Mouse (Mus musculus): ENCODE data around the gene BC048403. TPM values are rescaled to one million over a fixed set of nuclear protein-coding genes. Genes with fewer than 3 reads are reported as not detected.
A peak's percentile ranks its signal among the peaks of the same experiment; 100 is the strongest.
"Not testable (repeated sequence)": the region's sequence is repeated elsewhere in the genome, so short reads cannot be mapped to it uniquely, and the experiment has no call there.

The BC048403 gene
- polyA plus RNA-seq, 1 experiment from 2014 or later = 3.4 TPM

DNA sequence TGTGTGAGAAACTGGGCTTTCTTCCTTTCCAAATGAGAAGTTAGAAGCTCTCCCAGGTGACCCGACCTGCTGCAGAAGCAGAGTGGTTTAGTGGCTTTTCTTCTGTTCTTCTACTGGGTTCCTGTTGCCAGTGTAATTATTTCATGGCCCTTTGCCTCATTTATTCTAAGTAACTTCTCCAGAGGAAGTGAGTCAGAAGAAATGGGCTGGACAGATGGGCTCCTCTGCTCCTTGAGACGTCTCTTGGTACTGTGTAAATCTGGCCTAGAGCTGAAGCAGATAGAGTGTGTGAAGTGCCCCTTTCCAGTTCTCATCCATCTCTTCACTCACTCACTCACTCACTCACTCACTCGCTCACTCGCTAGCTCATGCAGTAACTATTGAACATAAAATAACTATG, 16.9 kb downstream of the BC048403 start:
- ATAC-seq (ENCODE audit: insufficient read depth) = no peak
- no peak for DNase-seq
- Histone ChIP-seq H3K4me2 (no peak overlapping the region), H3K9me3 (ENCODE audit: low read depth, low read length) (no peaks in the 10 kb centered on the region), H3K27me3 (ENCODE audit: insufficient read depth, low read length) (no peaks in the 10 kb centered on the region), H3K27ac (ENCODE audit: low read depth) (no peak overlapping the region), H3K4me3 (ENCODE audit: low read depth, low read length) (no peak overlapping the region), H3K9ac (no peak overlapping the region), H3K36me3 (ENCODE audit: insufficient read depth) (no peaks in the 10 kb centered on the region), H3K4me1 (ENCODE audit: insufficient read depth) (0 out of 2 replicates have a peak, but pooled peaks cover 3% of the 10 kb centered on the region)
- TF ChIP-seq CTCF (IDR thresholded peaks at IDR 0.05; ENCODE audit: low read depth) = no peak
- 57% methylated on average over 4 of the region's 4 CpGs for WGBS

- ATAC-seq (ENCODE audit: insufficient read depth) (no peak), DNase-seq (peak; percentile 26)
- Histone ChIP-seq H3K27me3 (ENCODE audit: insufficient read depth, low read length) (no peaks in the 10 kb centered on the region), H3K4me2 (no peak overlapping the region), H3K36me3 (ENCODE audit: insufficient read depth) (no peaks in the 10 kb centered on the region), H3K9me3 (ENCODE audit: low read depth, low read length) (no peaks in the 10 kb centered on the region), H3K4me3 (ENCODE audit: low read depth, low read length) (no peak overlapping the region), H3K4me1 (ENCODE audit: insufficient read depth) (0 out of 2 replicates have a peak, but pooled peaks cover 3% of the 10 kb centered on the region), H3K9ac (no peak overlapping the region), H3K27ac (ENCODE audit: low read depth) (no peak overlapping the region)
- peak; percentile 35; the same call in 1 of the 2 replicates for TF ChIP-seq CTCF (IDR thresholded peaks at IDR 0.05; ENCODE audit: low read depth)
- 46% methylated on average over 8 of the region's 8 CpGs for WGBS
Observed at GRCm38 (mm10) chr10:121759095-121759494, 19.4 kb downstream of the BC048403 start.

DNA sequence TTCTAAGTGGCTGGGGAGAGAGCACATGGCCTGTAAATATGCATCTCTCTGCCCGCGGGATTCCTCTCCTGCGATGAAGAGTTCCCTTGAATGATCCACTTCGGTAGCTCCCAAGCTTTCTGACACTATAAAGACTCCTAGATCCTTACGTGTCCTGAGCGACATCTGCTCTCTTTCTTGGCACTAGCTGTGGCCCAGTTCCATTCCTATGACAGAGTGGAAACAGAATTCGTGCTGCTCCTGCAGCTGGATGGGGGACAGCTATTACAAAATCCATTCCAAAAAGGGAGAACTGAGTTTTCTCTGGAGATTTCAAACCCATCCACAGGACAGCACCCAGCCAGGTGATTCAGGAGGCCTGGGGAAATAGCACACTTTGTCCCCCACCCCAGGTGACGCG, 22.4 kb downstream of the BC048403 start:
- H3K9ac ChIP-seq = no peak overlapping the region
- H3K4me2 ChIP-seq = no peak overlapping the region
- no peaks in the 10 kb centered on the region for H3K36me3 ChIP-seq (ENCODE audit: insufficient read depth)
- no peaks in the 10 kb centered on the region for H3K4me1 ChIP-seq (ENCODE audit: insufficient read depth)
- H3K27ac ChIP-seq (ENCODE audit: low read depth) = no peak overlapping the region
- H3K4me3 ChIP-seq (ENCODE audit: low read depth, low read length) = no peak overlapping the region
- WGBS = 81% methylated on average over 9 of the region's 9 CpGs
- H3K27me3 ChIP-seq (ENCODE audit: insufficient read depth, low read length) = no peaks in the 10 kb centered on the region
- DNase-seq (no peak), ATAC-seq (ENCODE audit: insufficient read depth) (no peak)
- TF ChIP-seq CTCF (IDR thresholded peaks at IDR 0.05; ENCODE audit: low read depth) = no peak
- no peaks in the 10 kb centered on the region for H3K9me3 ChIP-seq (ENCODE audit: low read depth, low read length)

- no peak overlapping the region for H3K4me2 ChIP-seq
- no peaks in the 10 kb centered on the region for H3K4me1 ChIP-seq (ENCODE audit: insufficient read depth)
- no peaks in the 10 kb centered on the region for H3K27me3 ChIP-seq (ENCODE audit: insufficient read depth, low read length)
- ATAC-seq (ENCODE audit: insufficient read depth) (no peak), DNase-seq (no peak)
- H3K27ac ChIP-seq (ENCODE audit: low read depth) = no peak overlapping the region
- no peaks in the 10 kb centered on the region for H3K36me3 ChIP-seq (ENCODE audit: insufficient read depth)
- no peak overlapping the region for H3K9ac ChIP-seq
- no peak overlapping the region for H3K4me3 ChIP-seq (ENCODE audit: low read depth, low read length)
- TF ChIP-seq CTCF (IDR thresholded peaks at IDR 0.05; ENCODE audit: low read depth) = no peak
- WGBS = 69% methylated on average over 11 of the region's 13 CpGs
- H3K9me3 ChIP-seq (ENCODE audit: low read depth, low read length) = no peaks in the 10 kb centered on the region
Observed at GRCm38 (mm10) chr10:121763191-121763590, 23.5 kb downstream of the BC048403 start.

GRCm38 (mm10) chr10:121764469-121765173, 24.9 kb downstream of the BC048403 start:
- Histone ChIP-seq H3K4me1 (ENCODE audit: insufficient read depth) (no peaks in the 10 kb centered on the region), H3K36me3 (ENCODE audit: insufficient read depth) (no peaks in the 10 kb centered on the region), H3K9ac (no peak overlapping the region), H3K4me3 (ENCODE audit: low read depth, low read length) (no peak overlapping the region), H3K9me3 (ENCODE audit: low read depth, low read length) (no peaks in the 10 kb centered on the region), H3K4me2 (no peak overlapping the region), H3K27ac (ENCODE audit: low read depth) (no peak overlapping the region), H3K27me3 (ENCODE audit: insufficient read depth, low read length) (no peaks in the 10 kb centered on the region)
- DNase-seq (no peak), ATAC-seq (ENCODE audit: insufficient read depth) (no peak)
- WGBS = 80% methylated on average over 13 of the region's 13 CpGs
- TF ChIP-seq CTCF (IDR thresholded peaks at IDR 0.05; ENCODE audit: low read depth) = peak; percentile 27; the same call in 1 of the 2 replicates

GRCm38 (mm10) chr10:121765174-121766057, 25.7 kb downstream of the BC048403 start:
- DNase-seq (no peak), ATAC-seq (ENCODE audit: insufficient read depth) (no peak)
- Histone ChIP-seq H3K27ac (ENCODE audit: low read depth) (no peak overlapping the region), H3K4me3 (ENCODE audit: low read depth, low read length) (no peak overlapping the region), H3K9me3 (ENCODE audit: low read depth, low read length) (no peaks in the 10 kb centered on the region), H3K4me1 (ENCODE audit: insufficient read depth) (no peaks in the 10 kb centered on the region), H3K4me2 (no peak overlapping the region), H3K27me3 (ENCODE audit: insufficient read depth, low read length) (no peaks in the 10 kb centered on the region), H3K9ac (no peak overlapping the region), H3K36me3 (ENCODE audit: insufficient read depth) (no peaks in the 10 kb centered on the region)
- whole genome bisulfite sequencing = 67% methylated on average over 10 of the region's 10 CpGs
- TF ChIP-seq CTCF (IDR thresholded peaks at IDR 0.05; ENCODE audit: low read depth) = no peak

DNA sequence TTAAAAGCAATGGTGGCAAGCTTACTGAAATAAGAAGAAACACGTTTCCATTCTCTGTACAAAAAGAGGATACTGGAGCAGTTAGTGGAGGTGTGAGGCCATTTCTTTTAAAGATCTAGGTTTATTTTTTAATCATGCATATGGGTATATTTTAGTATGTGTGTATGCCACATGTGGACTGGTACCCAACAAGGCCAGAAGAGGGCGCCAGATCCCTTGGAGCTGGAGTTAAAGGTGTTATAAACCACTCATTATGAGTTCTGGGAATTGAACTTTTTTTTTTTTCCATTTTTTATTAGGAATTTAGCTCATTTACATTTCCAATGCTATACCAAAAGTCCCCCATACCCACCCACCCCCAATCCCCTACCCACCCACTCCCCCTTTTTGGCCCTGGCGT, 27.6 kb downstream of the BC048403 start:
- TF ChIP-seq CTCF (IDR thresholded peaks at IDR 0.05; ENCODE audit: low read depth) = peak; percentile 45
- not testable (repeated sequence) for H3K9me3 ChIP-seq (ENCODE audit: low read depth, low read length); H3K9ac ChIP-seq; H3K27me3 ChIP-seq (ENCODE audit: insufficient read depth, low read length); H3K36me3 ChIP-seq (ENCODE audit: insufficient read depth); H3K27ac ChIP-seq (ENCODE audit: low read depth); H3K4me1 ChIP-seq (ENCODE audit: insufficient read depth); ATAC-seq (ENCODE audit: insufficient read depth); H3K4me2 ChIP-seq; H3K4me3 ChIP-seq (ENCODE audit: low read depth, low read length)
- peak; percentile 44 for DNase-seq
- WGBS = 77% methylated on average over 3 of the region's 3 CpGs
